Mouse (Mus musculus) stomach, postnatal 0 days (tissue): ENCODE data around the gene Olfr305.

Experiments
- CTCF ChIP-seq: IDR thresholded peaks from 2 replicates; pipeline ENCODE4 v1.5.1; 2016; ENCODE audit warnings: antibody characterized with exemption, low read depth, mild to moderate bottlenecking, moderate library complexity
- EP300 ChIP-seq: optimal IDR thresholded peaks from 2 replicates; pipeline ENCODE3; 2016; ENCODE audit warnings: antibody characterized with exemption

DNA sequence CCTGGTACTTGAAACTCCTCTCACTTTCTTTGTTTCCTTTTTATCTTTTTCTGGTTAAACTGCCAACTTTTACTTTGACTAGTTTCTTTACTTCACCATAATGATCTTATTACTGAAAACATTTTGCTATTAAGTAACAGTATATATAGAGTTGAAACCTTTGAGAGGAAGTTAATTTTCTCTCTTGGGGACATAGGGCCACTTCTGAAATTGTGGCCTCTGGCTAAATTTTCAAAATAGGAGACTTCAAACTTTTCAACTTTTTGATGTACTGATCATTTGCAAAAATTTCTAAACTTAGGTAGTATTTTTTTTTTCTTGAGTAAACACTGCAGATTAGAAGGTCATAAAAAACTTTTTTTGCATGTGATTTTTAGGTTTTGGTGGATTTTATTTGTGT lies 41.2 kb downstream of the Olfr305 start, which contains the start of gene Olfr308:
- TF ChIP-seq CTCF (no peak), EP300 (no peak)
